Mouse (Mus musculus): ENCODE measurements at regions not wholly inside any gene's neighbourhood (a gene's known extent, or its start where the extent isn't known, plus 50 kb on each side); places are given as distances from the start of the nearest gene placed in this dataset.

DNA sequence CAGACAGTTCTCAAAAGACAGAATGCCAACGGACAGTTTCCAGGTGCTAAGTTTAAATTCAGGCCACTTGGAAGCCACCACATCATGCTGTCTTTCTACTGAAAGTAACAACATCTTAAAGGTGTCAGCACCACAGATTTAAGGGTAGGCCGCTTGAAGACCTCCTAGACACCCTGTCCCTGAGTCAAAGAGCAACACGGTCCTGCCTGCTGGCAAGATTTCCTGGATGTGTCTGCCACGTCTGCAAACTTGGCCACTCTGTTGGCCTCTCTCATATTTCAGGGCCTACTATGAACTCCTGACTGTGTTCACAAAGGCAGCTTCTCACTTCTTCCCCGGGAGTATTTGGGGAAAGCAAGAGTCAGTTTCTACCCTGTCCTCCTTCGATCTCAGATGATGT is 194.7 kb upstream of the Esrrg start:
- WGBS: 61% methylated on average over 6 of the region's 6 CpGs
- no peak overlapping the region for H3K27ac ChIP-seq (ENCODE audit: poor library complexity, severe bottlenecking)
- H3K27me3 ChIP-seq (replicated peaks): no peaks in the 10 kb centered on the region
- ATAC-seq (ENCODE audit: insufficient number of reproducible peaks, low FRiP score): no peak
- no peak overlapping the region for H3K4me3 ChIP-seq
- H3K36me3 ChIP-seq: no peaks in the 10 kb centered on the region
- no peaks in the 10 kb centered on the region for H3K9me3 ChIP-seq (replicated peaks)
- no peak overlapping the region for H3K4me2 ChIP-seq
- no peaks in the 10 kb centered on the region for H3K4me1 ChIP-seq (replicated peaks)
- no peak overlapping the region for H3K9ac ChIP-seq

DNA sequence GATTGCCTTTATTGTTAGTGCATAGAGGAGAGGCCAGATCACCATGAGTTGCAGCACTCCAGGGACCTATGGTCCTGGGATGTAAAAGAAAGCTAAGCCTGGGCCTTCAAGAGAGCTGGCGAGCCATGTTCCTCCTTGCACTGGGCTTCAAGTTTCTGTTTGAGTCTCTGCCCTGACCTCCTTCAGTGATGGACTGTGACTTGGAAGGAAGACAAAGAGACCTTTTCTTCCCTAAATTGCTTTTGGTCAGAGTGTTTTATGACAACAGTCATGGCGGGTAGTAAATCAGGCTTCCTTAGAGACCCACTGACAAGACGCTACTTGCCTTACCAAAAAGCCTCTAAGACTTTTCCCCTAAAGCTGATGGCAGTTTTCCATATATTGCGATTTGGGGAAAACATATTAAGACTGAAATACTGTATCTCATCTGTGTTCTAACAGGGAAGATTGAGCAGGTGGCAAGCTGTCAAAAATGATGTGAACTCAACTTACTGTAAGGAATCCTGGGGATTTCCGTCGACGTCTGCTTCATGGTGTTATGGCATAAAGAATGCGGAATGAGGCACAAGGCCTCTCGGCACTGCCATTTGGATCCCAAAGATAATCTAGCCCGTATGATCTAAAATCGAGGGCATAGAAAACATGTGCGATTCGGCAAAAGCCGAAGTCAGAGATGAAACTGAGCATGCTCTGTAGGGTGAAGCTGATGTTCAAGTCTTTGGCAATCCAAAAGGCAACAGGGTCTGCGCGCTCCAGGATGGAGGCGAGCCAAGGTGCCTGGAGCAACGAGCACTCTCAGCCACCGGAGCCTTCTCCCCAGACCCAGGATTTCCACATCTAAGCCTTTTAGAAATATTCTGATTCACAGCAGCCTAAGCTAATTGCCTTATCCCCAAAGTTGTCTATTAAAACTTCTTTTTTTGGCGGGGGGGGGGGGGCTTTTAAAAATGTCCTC is 190.1 kb upstream of the Esrrg start:
- Histone ChIP-seq H3K9me3 (replicated peaks) (no peaks in the 10 kb centered on the region), H3K4me1 (replicated peaks) (no peaks in the 10 kb centered on the region), H3K27ac (ENCODE audit: poor library complexity, severe bottlenecking) (no peak overlapping the region), H3K36me3 (no peaks in the 10 kb centered on the region), H3K9ac (no peak overlapping the region), H3K27me3 (replicated peaks) (no peaks in the 10 kb centered on the region), H3K4me2 (no peak overlapping the region), H3K4me3 (no peak overlapping the region)
- WGBS: 86% methylated on average over 20 of the region's 20 CpGs
- no peak for ATAC-seq (ENCODE audit: insufficient number of reproducible peaks, low FRiP score)

DNA sequence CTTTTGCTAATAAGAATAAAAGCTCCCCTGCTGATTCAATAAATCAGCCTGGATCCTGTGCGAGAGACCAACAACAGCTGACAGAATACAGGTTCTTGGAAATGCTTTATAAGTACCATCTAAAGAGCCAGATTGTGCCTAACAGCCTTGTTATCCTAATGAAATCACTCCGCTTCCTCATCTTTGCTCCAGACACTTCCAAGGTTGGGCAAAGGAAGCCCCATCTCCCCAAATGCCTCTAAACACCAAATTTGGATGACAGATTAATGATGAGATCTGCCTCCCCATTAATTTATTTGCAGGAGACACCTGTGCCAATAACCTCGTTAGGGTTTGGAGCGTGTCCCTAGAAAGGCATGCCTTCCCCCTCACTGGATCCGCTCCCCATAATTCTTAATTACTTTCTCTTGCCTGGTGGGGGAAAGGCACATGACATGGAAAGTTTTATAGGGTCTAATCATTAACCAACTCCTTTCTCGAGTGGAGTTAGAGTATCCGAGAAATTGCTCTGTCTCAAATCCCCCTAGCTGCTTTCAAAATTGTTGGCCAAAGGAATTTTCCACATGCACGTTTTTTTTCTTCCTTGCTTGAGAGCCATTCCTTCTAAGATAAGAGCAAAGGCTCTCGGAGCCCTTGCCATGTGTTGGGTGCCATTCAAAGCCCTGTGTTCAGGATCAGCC is 179.9 kb upstream of the Esrrg start:
- H3K4me1 ChIP-seq (replicated peaks): peaks cover under 1% of the 10 kb centered on the region; the same call in 1 of the 2 replicates
- no peaks in the 10 kb centered on the region for H3K27me3 ChIP-seq (replicated peaks)
- no peak for ATAC-seq (ENCODE audit: insufficient number of reproducible peaks, low FRiP score)
- no peak overlapping the region for H3K4me3 ChIP-seq
- no peaks in the 10 kb centered on the region for H3K36me3 ChIP-seq
- no peak overlapping the region for H3K4me2 ChIP-seq
- no peak overlapping the region for H3K9ac ChIP-seq
- 66% methylated on average over 9 of the region's 9 CpGs for WGBS
- H3K9me3 ChIP-seq (replicated peaks): no peaks in the 10 kb centered on the region
- no peak overlapping the region for H3K27ac ChIP-seq (ENCODE audit: poor library complexity, severe bottlenecking)

DNA sequence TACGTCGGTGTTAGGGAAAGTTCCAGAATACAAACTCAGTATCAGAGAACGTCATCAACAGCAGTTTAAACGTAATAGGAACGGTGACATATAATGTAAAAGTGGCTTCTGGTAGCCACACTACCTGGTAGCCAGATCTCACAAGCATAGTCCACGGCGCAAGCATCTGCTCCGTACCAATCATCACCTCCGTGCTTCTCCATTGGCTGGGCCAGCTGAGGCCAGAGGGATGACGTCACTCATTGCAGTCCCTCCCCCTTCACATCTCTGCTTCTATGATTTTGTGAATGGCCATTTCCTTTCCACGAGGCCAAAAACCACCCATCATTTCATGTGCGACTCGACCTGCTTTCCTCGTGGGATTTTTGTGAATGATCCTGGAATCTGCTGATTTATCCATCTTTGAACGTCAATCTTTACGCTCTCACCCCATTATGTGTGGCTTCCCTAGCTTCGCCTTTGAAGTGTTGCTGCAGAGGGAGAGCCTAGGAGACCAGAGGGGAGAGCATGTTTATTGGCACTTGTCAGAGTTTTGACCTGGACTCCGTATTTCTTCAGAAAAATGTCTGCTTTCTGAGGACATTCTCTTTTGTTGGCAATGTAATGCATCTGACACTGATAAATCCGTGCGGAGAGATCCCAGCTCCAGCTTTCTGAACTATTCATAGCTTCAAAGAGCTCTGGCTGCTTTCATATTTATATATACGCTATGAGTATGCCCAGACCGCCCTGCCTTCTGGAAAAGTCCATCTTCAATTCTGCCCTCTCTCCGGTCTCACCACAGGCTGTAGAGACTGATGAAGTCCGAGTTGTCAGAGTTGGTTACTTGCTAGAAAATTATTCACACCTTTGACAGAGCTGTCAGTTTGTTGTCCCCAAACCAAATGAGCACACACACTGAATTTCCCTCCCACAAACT is 174.6 kb upstream of the Esrrg start:
- WGBS: 66% methylated on average over 24 of the region's 24 CpGs
- Histone ChIP-seq H3K27ac (ENCODE audit: poor library complexity, severe bottlenecking) (peak overlapping the region; percentile 26; the same call in 1 of the 2 replicates), H3K9ac (no peak overlapping the region), H3K36me3 (no peaks in the 10 kb centered on the region), H3K4me1 (replicated peaks) (peaks cover 18% of the 10 kb centered on the region), H3K27me3 (replicated peaks) (no peaks in the 10 kb centered on the region), H3K4me3 (no peak overlapping the region), H3K9me3 (replicated peaks) (no peaks in the 10 kb centered on the region), H3K4me2 (no peak overlapping the region)
- ATAC-seq (ENCODE audit: insufficient number of reproducible peaks, low FRiP score): no peak

DNA sequence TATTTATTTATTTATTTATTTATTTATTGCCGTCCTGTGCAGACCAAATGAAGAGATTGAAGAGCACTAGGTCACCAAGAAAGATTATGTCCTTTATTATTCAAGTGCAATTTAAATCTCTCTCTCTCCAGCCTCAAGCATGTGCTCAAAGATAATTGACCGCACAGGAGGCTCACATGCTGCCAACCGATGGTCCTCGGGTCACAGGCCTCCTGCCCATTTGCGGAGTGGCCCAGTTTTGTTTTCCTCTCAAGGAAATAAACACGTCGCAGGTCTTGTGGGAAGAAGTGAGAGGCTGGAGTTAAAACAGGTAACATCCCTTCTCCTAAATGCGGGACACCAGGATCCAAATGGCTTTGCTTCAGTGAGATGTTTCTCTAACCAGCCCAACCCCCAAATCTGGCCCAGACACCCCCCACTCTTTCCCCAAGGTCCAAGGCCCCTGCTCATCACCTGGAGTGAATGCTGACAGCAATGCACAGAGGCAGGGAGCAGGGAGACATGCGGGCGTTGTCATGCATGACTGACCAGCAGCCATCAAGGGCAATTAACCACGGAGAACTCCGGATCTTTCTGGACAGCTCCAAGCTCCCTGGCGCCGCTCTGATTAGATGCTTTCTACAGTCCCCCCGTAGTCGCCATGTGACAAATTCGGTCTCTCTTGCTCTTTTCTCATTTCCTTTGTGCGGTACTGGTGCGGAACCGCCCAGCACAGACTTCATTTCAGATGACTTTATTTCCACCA is 169.2 kb upstream of the Esrrg start:
- WGBS: 75% methylated on average over 20 of the region's 20 CpGs
- H3K9me3 ChIP-seq (replicated peaks): no peaks in the 10 kb centered on the region
- H3K9ac ChIP-seq: no peak overlapping the region
- ATAC-seq (ENCODE audit: insufficient number of reproducible peaks, low FRiP score): no peak
- peaks cover 10% of the 10 kb centered on the region for H3K4me1 ChIP-seq (replicated peaks)
- no peak overlapping the region for H3K27ac ChIP-seq (ENCODE audit: poor library complexity, severe bottlenecking)
- no peak overlapping the region for H3K4me2 ChIP-seq
- no peaks in the 10 kb centered on the region for H3K27me3 ChIP-seq (replicated peaks)
- no peak overlapping the region for H3K4me3 ChIP-seq
- H3K36me3 ChIP-seq: no peaks in the 10 kb centered on the region

DNA sequence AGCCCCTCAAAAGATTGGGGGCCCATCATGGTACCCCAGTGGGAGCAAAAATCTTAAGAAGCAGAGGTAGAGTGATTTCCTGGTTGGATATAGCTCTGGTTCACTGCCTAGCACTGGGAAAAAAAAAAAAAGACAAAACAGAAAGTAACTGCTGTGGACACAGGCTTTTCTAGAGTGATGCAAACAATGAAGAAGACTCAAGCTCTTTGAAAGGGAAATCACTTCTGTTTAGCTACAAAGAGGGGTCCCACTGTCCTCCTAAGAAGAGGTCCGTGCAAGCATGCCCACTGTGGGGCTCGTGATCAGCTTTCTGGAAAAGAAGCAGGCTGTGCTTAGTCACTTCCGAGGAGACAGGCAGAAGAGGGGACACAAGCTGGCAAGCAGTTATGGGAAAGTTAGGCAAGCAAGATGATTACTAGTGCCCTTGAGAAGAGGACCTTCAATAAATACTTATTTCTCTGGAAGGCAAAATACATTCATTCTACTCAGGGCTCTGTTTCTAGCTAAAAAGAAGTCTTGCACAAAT is 166.9 kb upstream of the Esrrg start:
- Histone ChIP-seq H3K27me3 (replicated peaks) (no peaks in the 10 kb centered on the region), H3K36me3 (no peaks in the 10 kb centered on the region), H3K27ac (ENCODE audit: poor library complexity, severe bottlenecking) (no peak overlapping the region), H3K4me1 (replicated peaks) (peaks cover 4% of the 10 kb centered on the region; the same call in 1 of the 2 replicates), H3K4me2 (no peak overlapping the region), H3K9me3 (replicated peaks) (no peaks in the 10 kb centered on the region), H3K4me3 (no peak overlapping the region), H3K9ac (no peak overlapping the region)
- WGBS: 77% methylated on average over 3 of the region's 3 CpGs
- no peak for ATAC-seq (ENCODE audit: insufficient number of reproducible peaks, low FRiP score)

DNA sequence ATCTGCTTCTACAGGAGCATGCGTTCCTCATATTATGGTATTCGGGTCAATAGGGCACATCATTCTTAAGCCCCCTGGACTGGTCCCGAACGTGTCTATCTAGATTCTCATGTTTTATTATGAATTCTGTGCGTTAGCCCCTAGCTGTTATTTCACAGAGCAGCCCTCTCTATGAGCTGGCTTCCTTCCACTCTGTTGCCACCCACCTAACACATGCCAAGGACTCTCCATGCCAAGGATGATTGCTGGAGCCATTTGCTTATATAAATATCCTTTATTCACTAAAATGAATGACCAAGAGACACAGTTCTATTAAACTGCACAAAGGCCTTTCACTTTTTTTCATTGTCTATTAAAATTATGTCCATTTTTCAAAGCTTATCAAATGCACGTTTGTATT is 162.1 kb upstream of the Esrrg start:
- H3K4me2 ChIP-seq: no peak overlapping the region
- 83% methylated on average over 6 of the region's 6 CpGs for WGBS
- 0 out of 2 replicates have a peak, but pooled peaks cover 6% of the 10 kb centered on the region for H3K4me1 ChIP-seq (replicated peaks)
- H3K4me3 ChIP-seq: no peak overlapping the region
- no peak overlapping the region for H3K9ac ChIP-seq
- H3K27me3 ChIP-seq (replicated peaks): no peaks in the 10 kb centered on the region
- ATAC-seq (ENCODE audit: insufficient number of reproducible peaks, low FRiP score): no peak
- no peaks in the 10 kb centered on the region for H3K9me3 ChIP-seq (replicated peaks)
- H3K36me3 ChIP-seq: no peaks in the 10 kb centered on the region
- no peak overlapping the region for H3K27ac ChIP-seq (ENCODE audit: poor library complexity, severe bottlenecking)

DNA sequence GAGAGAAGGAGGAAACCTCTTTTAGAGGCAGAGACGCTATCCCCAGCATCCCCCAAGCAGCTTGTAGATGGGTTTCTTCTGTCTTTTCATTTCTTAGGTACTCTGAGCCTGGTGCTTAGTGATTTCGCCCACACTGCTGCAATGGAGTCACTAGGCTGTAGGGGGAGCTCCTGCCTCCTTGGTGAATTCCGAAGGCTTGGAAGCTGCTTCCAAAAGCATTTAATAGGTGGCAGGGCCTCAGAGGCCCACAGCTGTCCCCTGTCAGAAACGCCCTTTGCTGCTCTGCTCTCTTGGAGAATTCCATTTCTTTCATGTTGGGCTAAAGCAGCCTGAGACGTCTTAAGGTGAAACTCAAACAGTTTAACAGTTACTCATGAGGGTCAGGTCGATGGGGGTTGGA is 160.4 kb upstream of the Esrrg start:
- Histone ChIP-seq H3K4me1 (replicated peaks) (0 out of 2 replicates have a peak, but pooled peaks cover 6% of the 10 kb centered on the region), H3K9me3 (replicated peaks) (no peaks in the 10 kb centered on the region), H3K9ac (no peak overlapping the region), H3K36me3 (no peaks in the 10 kb centered on the region), H3K4me2 (peak overlapping the region; percentile 39), H3K27ac (ENCODE audit: poor library complexity, severe bottlenecking) (no peak overlapping the region), H3K4me3 (no peak overlapping the region), H3K27me3 (replicated peaks) (no peaks in the 10 kb centered on the region)
- no peak for ATAC-seq (ENCODE audit: insufficient number of reproducible peaks, low FRiP score)
- 16% methylated on average over 6 of the region's 6 CpGs for WGBS

DNA sequence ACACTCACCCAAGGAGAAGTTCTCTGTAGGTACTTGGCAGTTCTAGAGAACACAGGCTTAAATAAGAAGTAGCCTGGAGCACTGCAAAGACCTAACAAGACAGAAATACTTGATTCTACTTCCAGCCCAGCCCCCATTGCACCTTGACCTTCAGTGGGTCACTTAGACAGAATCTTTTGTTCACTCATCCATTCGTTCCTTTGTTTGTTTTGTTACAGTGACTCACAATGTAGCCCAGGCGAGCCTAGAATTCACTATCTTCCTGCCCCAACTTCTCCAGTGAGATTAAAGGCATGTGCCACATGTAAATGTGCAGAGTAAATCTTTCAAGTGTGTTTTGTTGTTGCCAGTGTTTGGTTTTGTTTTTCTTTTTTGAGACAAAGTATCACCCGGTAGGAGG is 158.5 kb upstream of the Esrrg start:
- 56% methylated on average over 3 of the region's 3 CpGs for WGBS

DNA sequence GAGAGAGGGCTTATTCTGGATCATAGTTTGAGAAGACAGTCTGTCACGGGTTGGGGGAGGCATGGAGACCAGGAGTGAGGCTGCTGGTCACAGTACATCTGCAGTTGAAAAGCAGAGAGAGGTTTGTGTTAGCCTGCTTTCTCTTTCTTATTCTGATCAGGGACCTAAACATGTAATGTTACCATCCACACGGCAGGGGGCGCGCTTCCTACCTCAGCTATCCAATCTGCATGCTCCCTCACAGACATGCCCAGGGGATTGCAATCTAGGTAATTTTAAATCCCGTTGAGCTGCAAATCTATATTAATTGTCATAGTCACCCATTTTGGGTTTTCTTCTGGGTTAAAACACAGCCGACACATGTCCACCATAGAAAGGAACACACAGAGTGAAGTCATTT is 156.4 kb upstream of the Esrrg start:
- Histone ChIP-seq H3K9me3 (replicated peaks) (no peaks in the 10 kb centered on the region), H3K36me3 (no peaks in the 10 kb centered on the region), H3K4me1 (replicated peaks) (0 out of 2 replicates have a peak, but pooled peaks cover 6% of the 10 kb centered on the region), H3K4me3 (no peak overlapping the region), H3K27me3 (replicated peaks) (no peaks in the 10 kb centered on the region), H3K9ac (no peak overlapping the region), H3K4me2 (no peak overlapping the region), H3K27ac (ENCODE audit: poor library complexity, severe bottlenecking) (no peak overlapping the region)
- 32% methylated on average over 6 of the region's 6 CpGs for WGBS
- no peak for ATAC-seq (ENCODE audit: insufficient number of reproducible peaks, low FRiP score)

More for the DNA sequence above, 158.5 kb upstream of the Esrrg start:
- Histone ChIP-seq H3K27me3 (replicated peaks) (no peaks in the 10 kb centered on the region), H3K27ac (ENCODE audit: poor library complexity, severe bottlenecking) (no peak overlapping the region), H3K9ac (no peak overlapping the region), H3K36me3 (no peaks in the 10 kb centered on the region), H3K9me3 (replicated peaks) (no peaks in the 10 kb centered on the region), H3K4me3 (no peak overlapping the region), H3K4me1 (replicated peaks) (0 out of 2 replicates have a peak, but pooled peaks cover 6% of the 10 kb centered on the region), H3K4me2 (no peak overlapping the region)
- ATAC-seq (ENCODE audit: insufficient number of reproducible peaks, low FRiP score): no peak

All from heart, embryonic 12.5 days (tissue).